25 mouse cellular contexts compared by ENCODE assay signal in the genomic region with DNA sequence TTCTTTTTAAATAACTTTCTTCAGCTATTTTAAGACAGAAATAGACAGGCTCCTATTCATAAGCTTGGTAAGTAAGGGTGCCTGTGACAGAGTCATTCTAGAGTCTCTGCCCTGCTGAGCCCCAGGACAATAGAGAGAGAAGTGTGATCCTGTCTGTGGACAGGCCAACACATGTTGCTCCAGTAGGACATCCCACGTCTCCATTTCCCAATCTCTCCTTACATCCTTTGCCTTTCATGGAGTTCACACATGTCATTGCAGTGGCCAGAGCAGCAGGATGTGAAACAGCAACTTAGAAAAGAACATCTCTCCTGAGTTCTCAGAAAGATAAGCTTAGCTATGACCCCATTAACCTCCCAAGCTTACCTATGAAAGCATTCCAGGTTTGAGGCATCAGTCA. TPM values are rescaled to one million over a fixed set of nuclear protein-coding genes. Genes with fewer than 3 reads are reported as not detected.
"Had no signal": no experiment of that assay in that cellular context is flagged by ENCODE, and none has a peak within 500 bp of the region (broad histone marks: within the 10 kb centered on the region; RNA-seq: fewer than 3 reads in every experiment).

No protein-coding gene starts in this region.

- H3K27ac ChIP-seq: left cerebral cortex, adult 2 months; liver, embryonic 13.5 days; midbrain, embryonic 10.5 days; midbrain, embryonic 13.5 days had no signal

- H3K27me3 ChIP-seq: liver, embryonic 13.5 days; megakaryocyte, embryonic 14.5 days; midbrain, embryonic 13.5 days had no signal

- H3K9ac ChIP-seq: liver, embryonic 13.5 days; midbrain, embryonic 13.5 days had no signal

- DNase-seq: kidney, adult 11 months; layer of hippocampus, postnatal 36 days; liver, embryonic 13.5 days; lung, adult 2 months; lung, postnatal 10 days; lung, postnatal 36 days; thymus, adult 2 months; thymus, postnatal 14 days; thymus, postnatal 4 days had no signal

- H3K4me1 ChIP-seq: liver, embryonic 13.5 days; midbrain, embryonic 10.5 days; midbrain, embryonic 13.5 days had no signal

- ATAC-seq: midbrain, embryonic 13.5 days had no signal

- H3K4me3 ChIP-seq: left cerebral cortex, adult 2 months; liver, embryonic 13.5 days; megakaryocyte, embryonic 14.5 days; midbrain, embryonic 10.5 days; midbrain, embryonic 13.5 days had no signal

- H3K9me3 ChIP-seq: liver, embryonic 13.5 days; midbrain, embryonic 10.5 days; midbrain, embryonic 13.5 days had no signal

- H3K36me3 ChIP-seq: liver, embryonic 13.5 days; midbrain, embryonic 10.5 days; midbrain, embryonic 13.5 days had no signal

- H3K4me2 ChIP-seq: liver, embryonic 13.5 days; midbrain, embryonic 13.5 days had no signal

RNA-seq across cellular contexts. Expression of gene I0C0044D17Rik, which starts 8.1 kb away (rescaled TPM):
- polyA plus RNA-seq: kidney, embryonic 14.5 days; limb, embryonic 11.5 days; limb, embryonic 14.5 days; liver, adult 2 months; liver, embryonic 13.5 days; liver, embryonic 16.5 days; lung, adult 2 months; midbrain, embryonic 10.5 days; midbrain, embryonic 13.5 days; midbrain, postnatal 0 days; neural tube, embryonic 11.5 days; neural tube, embryonic 14.5 days; small intestine, adult 2 months; spleen, adult 2 months; stomach, embryonic 16.5 days; testis, adult 2 months; thymus, adult 2 months had no signal
